Mouse (Mus musculus) liver, adult 2 months (tissue): ENCODE data around the gene Trabd2b. TPM values are rescaled to one million over a fixed set of nuclear protein-coding genes. Genes with fewer than 3 reads are reported as not detected.

Source experiments
- DNase-seq: peaks from one replicate; pipeline ENCODE4 v3.0.0-alpha.2; 2011; ENCODE audit warnings: low read depth, low spot score; ENCODE audit errors: extremely low read depth
- H3K27ac ChIP-seq: fragments of 200-500 bp; replicated peaks from 2 replicates; pipeline ENCODE4 v1.5.1; 2012; ENCODE audit warnings: low read depth, mild to moderate bottlenecking, control low read depth, inconsistent platforms, low read length; ENCODE audit not compliant: insufficient read depth
- H3K27me3 ChIP-seq: fragments of 200-500 bp; 2 replicates; pipeline ENCODE4 v1.6.1; 2012; ENCODE audit warnings: mild to moderate bottlenecking, moderate library complexity, low read length, inconsistent platforms; ENCODE audit not compliant: control insufficient read depth, insufficient read depth
- H3K36me3 ChIP-seq: fragments of 200-500 bp; 2 replicates; pipeline ENCODE4 v1.6.1; 2012; ENCODE audit warnings: low read length, inconsistent platforms; ENCODE audit not compliant: control insufficient read depth, insufficient read depth
- H3K4me1 ChIP-seq: fragments of 200-500 bp; 2 replicates; pipeline ENCODE4 v1.6.1; 2011; ENCODE audit warnings: low read length; ENCODE audit not compliant: control insufficient read depth, insufficient read depth
- H3K4me3 ChIP-seq: fragments of 200-500 bp; 2 replicates; pipeline ENCODE4 v1.5.1; 2011; ENCODE audit warnings: low read depth, mild to moderate bottlenecking, control low read depth, low read length, moderate library complexity; ENCODE audit not compliant: insufficient read depth
- H3K79me2 ChIP-seq: fragments of 200-500 bp; 2 replicates; pipeline ENCODE4 v1.6.1; 2012; ENCODE audit warnings: inconsistent platforms, mild to moderate bottlenecking, low read length, moderate library complexity; ENCODE audit not compliant: control insufficient read depth, insufficient read depth
- H3K9ac ChIP-seq: fragments of 200-500 bp; 2 replicates; pipeline ENCODE4 v1.6.1; 2012; ENCODE audit warnings: low read depth, mild to moderate bottlenecking, control low read depth, inconsistent platforms, low read length
- CTCF ChIP-seq: fragments of 200-500 bp; IDR thresholded peaks from 2 replicates; pipeline ENCODE4 v1.5.1; 2011; ENCODE audit warnings: low read depth, low read length, control low read depth
- POLR2A ChIP-seq: fragments of 200-500 bp; IDR thresholded peaks from 2 replicates; pipeline ENCODE4 v1.6.1; 2011; ENCODE audit warnings: low read length, control low read depth; ENCODE audit not compliant: insufficient read depth; ENCODE audit errors: extremely low read depth
- WGBS: fragments of 180-500 bp; shearing (Covaris S2); methylation state at CpG from one replicate; pipeline ENCODE4 v1.1.7; 2018; 5-methylcytosine and 5-hydroxymethylcytosine counted together
- polyA plus RNA-seq: library from polyadenylated mRNA; depleted of rRNA; stranded (reverse); fragments of >200 nt; gene quantifications from 2 replicates; pipeline ENCODE4 v1.2.3, GENCODE M21; 2012
- total RNA-seq: library from RNA; depleted of rRNA; stranded (reverse); fragments of >200 nt; gene quantifications from 2 replicates; pipeline ENCODE4 v1.2.3, GENCODE M21; 2014

Trabd2b gene
- total and polyA plus RNA-seq, 2 experiments = 0.09 to 0.10 TPM

- Histone ChIP-seq H3K36me3 (no peaks in the 10 kb centered on the region), H3K9ac (no peak overlapping the region), H3K79me2 (no peaks in the 10 kb centered on the region), H3K27ac (no peak overlapping the region), H3K4me1 (no peaks in the 10 kb centered on the region), H3K27me3 (no peaks in the 10 kb centered on the region), H3K4me3 (no peak overlapping the region)
- no peak for DNase-seq
- TF ChIP-seq POLR2A = no peak
- TF ChIP-seq CTCF = no peak
- 69% methylated on average over 4 of the region's 4 CpGs for whole genome bisulfite sequencing
Measured at GRCm38 (mm10) chr4:114501611-114502010, 95.1 kb downstream of the Trabd2b start.

- no peak for DNase-seq
Measured at GRCm38 (mm10) chr4:114504227-114505041, 97.9 kb downstream of the Trabd2b start.

DNA sequence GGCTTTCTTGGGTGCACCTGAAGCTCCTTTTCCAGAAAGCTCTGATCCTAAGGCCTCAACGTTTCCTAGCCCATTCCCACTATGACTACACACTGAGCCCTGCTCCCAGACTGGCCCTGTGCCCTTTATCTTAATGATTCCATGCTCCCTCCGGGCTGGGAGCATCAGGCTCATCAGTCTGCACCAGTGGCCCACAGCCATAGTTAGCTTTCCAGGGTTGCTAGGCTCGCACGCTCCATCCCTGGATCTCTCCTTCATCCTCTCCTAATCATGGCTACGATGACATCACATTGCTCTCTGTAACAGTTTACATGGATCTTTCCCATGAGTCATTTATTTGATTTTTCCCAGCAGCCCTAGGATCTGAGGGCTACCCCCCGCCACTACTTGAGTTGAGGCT lies 103.1 kb downstream of the Trabd2b start:
- whole genome bisulfite sequencing = 78% methylated on average over 6 of the region's 6 CpGs
- TF ChIP-seq CTCF (no peak), POLR2A (no peak)
- no peak overlapping the region for H3K9ac ChIP-seq

More at GRCm38 (mm10) chr4:114504227-114505041, 97.9 kb downstream of the Trabd2b start:
- no peak overlapping the region for H3K9ac ChIP-seq
- no peaks in the 10 kb centered on the region for H3K36me3 ChIP-seq
- TF ChIP-seq CTCF (no peak), POLR2A (no peak)
- H3K27ac ChIP-seq = no peak overlapping the region
- WGBS = 63% methylated on average over 11 of the region's 11 CpGs
- H3K79me2 ChIP-seq = no peaks in the 10 kb centered on the region
- no peaks in the 10 kb centered on the region for H3K4me1 ChIP-seq
- H3K4me3 ChIP-seq = no peak overlapping the region
- no peaks in the 10 kb centered on the region for H3K27me3 ChIP-seq

DNA sequence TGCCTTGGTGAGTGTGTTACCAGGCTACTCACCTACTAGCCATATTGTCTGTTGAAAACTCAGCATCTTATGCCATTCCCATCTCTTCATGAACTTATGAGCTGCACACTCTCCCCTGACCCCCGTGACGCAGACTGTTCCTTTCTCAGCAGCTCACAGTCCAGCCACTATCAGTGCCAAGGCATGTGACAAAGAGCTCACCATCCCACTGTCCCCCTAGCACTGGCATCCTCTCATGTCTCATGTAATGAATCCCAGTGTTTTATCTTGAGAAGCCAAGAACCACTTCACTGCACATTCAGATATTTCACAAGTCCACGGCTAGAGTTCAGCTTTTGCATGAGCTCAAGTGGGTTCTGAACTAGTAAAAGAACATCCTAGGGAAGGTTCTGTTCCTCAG lies 105.1 kb downstream of the Trabd2b start:
- H3K79me2 ChIP-seq = no peaks in the 10 kb centered on the region
- DNase-seq = no peak
- no peaks in the 10 kb centered on the region for H3K27me3 ChIP-seq
- no peak overlapping the region for H3K4me3 ChIP-seq
- no peaks in the 10 kb centered on the region for H3K36me3 ChIP-seq
- 92% methylated on average over 3 of the region's 3 CpGs for WGBS
- TF ChIP-seq POLR2A (no peak), CTCF (no peak)
- no peak overlapping the region for H3K9ac ChIP-seq
- no peaks in the 10 kb centered on the region for H3K4me1 ChIP-seq
- no peak overlapping the region for H3K27ac ChIP-seq

More for the DNA sequence above, 103.1 kb downstream of the Trabd2b start:
- H3K79me2 ChIP-seq = no peaks in the 10 kb centered on the region
- no peak overlapping the region for H3K4me3 ChIP-seq
- DNase-seq = no peak
- H3K36me3 ChIP-seq = no peaks in the 10 kb centered on the region
- H3K27ac ChIP-seq = no peak overlapping the region
- no peaks in the 10 kb centered on the region for H3K27me3 ChIP-seq
- no peaks in the 10 kb centered on the region for H3K4me1 ChIP-seq

DNA sequence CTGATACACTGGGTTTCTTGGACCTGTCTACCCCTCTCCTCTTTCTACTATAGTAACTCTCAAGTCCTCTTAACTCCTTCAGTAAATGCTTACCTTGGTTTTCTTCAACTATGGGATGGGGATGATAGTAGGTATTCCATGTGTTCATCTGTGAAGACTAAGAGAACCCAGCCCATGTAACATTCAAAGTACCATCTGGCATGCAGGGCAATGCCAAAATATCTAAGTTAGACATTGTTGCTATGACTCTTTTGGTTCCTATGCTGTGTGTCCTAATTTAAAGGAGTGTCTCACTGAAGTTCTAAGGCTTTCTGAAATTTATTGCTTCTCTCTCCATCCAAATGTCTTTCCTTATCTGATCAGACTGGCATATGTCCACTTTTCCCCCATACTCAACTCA lies 106.6 kb downstream of the Trabd2b start:
- no peaks in the 10 kb centered on the region for H3K36me3 ChIP-seq
- H3K27me3 ChIP-seq = no peaks in the 10 kb centered on the region
- no peak overlapping the region for H3K27ac ChIP-seq
- H3K4me3 ChIP-seq = no peak overlapping the region
- no peak overlapping the region for H3K9ac ChIP-seq
- H3K79me2 ChIP-seq = no peaks in the 10 kb centered on the region
- DNase-seq = no peak
- H3K4me1 ChIP-seq = no peaks in the 10 kb centered on the region
- no peak for TF ChIP-seq POLR2A
- no peak for TF ChIP-seq CTCF

GRCm38 (mm10) chr4:114515330-114515771 lies 108.8 kb downstream of the Trabd2b start:
- Histone ChIP-seq H3K27me3 (no peaks in the 10 kb centered on the region), H3K9ac (no peak overlapping the region), H3K27ac (no peak overlapping the region), H3K79me2 (no peaks in the 10 kb centered on the region), H3K4me3 (no peak overlapping the region), H3K36me3 (no peaks in the 10 kb centered on the region), H3K4me1 (no peaks in the 10 kb centered on the region)
- 35% methylated on average over 5 of the region's 5 CpGs for WGBS
- no peak for DNase-seq
- TF ChIP-seq CTCF = no peak
- no peak for TF ChIP-seq POLR2A
